Mouse (Mus musculus) kidney, embryonic 14.5 days (tissue): ENCODE results near the gene Hist1h3e. TPM values are rescaled to one million over a fixed set of nuclear protein-coding genes. Genes with fewer than 3 reads are reported as not detected.
"Not testable (repeated sequence)": the region's sequence is repeated elsewhere in the genome, so short reads cannot be mapped to it uniquely, and the experiment has no call there.

ENCODE experiments used
- ATAC-seq: fragments of 200-750 bp; cut with Nextera tagmentation; 2 replicates; pipeline ENCODE4 v1.8.0; 2017; ENCODE audit warnings: moderate number of reproducible peaks, mild to moderate bottlenecking, moderate TSS enrichment, moderate library complexity; ENCODE audit not compliant: low FRiP score, low TSS enrichment
- H3K27ac ChIP-seq: fragments of 300-500 bp; sonication (generic); 2 replicates; pipeline ENCODE4 v1.5.1; 2014; ENCODE audit warnings: low read depth, mild to moderate bottlenecking, low read length, moderate library complexity, mixed read lengths
- H3K27me3 ChIP-seq: fragments of 300-500 bp; sonication (generic); 2 replicates; pipeline ENCODE4 v1.6.1; 2014; ENCODE audit warnings: mild to moderate bottlenecking, low read length; ENCODE audit not compliant: control insufficient read depth, insufficient read depth
- H3K36me3 ChIP-seq: fragments of 300-500 bp; sonication (generic); 2 replicates; pipeline ENCODE4 v1.6.1; 2014; ENCODE audit warnings: low read length, mixed read lengths; ENCODE audit not compliant: control insufficient read depth, insufficient read depth
- H3K4me1 ChIP-seq: fragments of 300-500 bp; sonication (generic); 2 replicates; pipeline ENCODE4 v1.6.1; 2014; ENCODE audit warnings: low read length, mixed read lengths; ENCODE audit not compliant: control insufficient read depth, insufficient read depth
- H3K4me2 ChIP-seq: fragments of 300-500 bp; sonication (generic); replicated peaks from 2 replicates; pipeline ENCODE4 v1.6.1; 2014; ENCODE audit warnings: low read depth, mild to moderate bottlenecking, low read length
- H3K4me3 ChIP-seq: fragments of 300-500 bp; sonication (generic); 2 replicates; pipeline ENCODE4 v1.5.1; 2014; ENCODE audit warnings: mild to moderate bottlenecking, low read length
- H3K9ac ChIP-seq: fragments of 300-500 bp; sonication (generic); 2 replicates; pipeline ENCODE4 v1.6.1; 2014; ENCODE audit warnings: low read depth, mild to moderate bottlenecking, low read length, moderate library complexity
- H3K9me3 ChIP-seq: fragments of 300-500 bp; sonication (generic); 2 replicates; pipeline ENCODE4 v1.6.1; 2016; ENCODE audit warnings: low read length; ENCODE audit not compliant: control insufficient read depth
- WGBS: fragments of 180-500 bp; shearing (Covaris S2); extraction: QIAGEN DNeasy Blood & Tissue Kit; methylation state at CpG from one replicate; pipeline ENCODE4 v1.1.7; 2014; 5-methylcytosine and 5-hydroxymethylcytosine counted together
- polyA plus RNA-seq: library from polyadenylated mRNA; unstranded; fragments of >200 nt; fragmentation: Nextera tagmentation; extraction: Ambion mirVana; gene quantifications from 2 replicates; pipeline ENCODE4 v1.2.1, GENCODE M21; 2014

Gene Hist1h3e
- polyA plus RNA-seq, 1 experiment from 2014 or later, result 11.4 TPM

DNA sequence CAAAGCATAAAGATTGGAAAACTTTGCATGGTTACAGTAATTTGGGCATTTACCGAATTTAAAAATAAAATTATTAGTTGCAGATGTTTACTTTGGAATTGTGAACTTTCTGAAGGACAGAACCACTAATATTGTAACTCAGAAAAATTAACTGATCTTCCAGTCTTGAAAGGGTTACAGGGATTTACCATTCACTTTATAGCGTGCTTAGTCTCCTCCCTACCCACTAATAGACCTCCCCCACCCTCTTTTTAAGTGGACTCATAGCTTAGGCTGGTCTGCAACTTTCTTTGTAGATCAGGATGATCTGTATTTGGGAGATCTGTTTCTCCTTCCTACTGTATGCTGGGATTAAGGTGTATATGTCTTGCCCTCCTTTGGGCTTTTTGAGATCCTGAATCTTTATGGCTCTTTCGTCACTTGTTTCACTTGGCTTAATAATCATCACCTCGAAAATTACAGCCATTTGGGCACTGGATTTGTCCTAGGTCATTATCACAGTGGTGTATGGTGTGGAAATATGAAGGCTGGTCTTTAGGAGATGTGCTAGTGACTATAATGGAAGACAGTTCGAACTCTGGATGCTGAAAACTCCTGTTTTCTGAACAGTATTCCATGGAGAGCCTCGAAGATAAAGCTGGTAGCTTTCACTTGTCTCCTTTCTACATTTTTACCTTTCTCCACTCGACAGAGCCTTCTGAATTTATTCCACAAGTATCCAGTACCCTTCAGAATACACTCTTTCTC, 25.9 kb downstream of the Hist1h3e start:
- Histone ChIP-seq H3K9ac (peak overlapping the region; percentile 89), H3K4me3 (peak overlapping the region; percentile 62), H3K9me3 (no peaks in the 10 kb centered on the region), H3K27ac (peak overlapping the region; percentile 99), H3K4me2 (peak overlapping the region; percentile 69), H3K4me1 (peaks cover 16% of the 10 kb centered on the region), H3K36me3 (no peaks in the 10 kb centered on the region), H3K27me3 (no peaks in the 10 kb centered on the region)
- ATAC-seq, result no peak
- WGBS, result 17% methylated on average over 7 of the region's 7 CpGs

DNA sequence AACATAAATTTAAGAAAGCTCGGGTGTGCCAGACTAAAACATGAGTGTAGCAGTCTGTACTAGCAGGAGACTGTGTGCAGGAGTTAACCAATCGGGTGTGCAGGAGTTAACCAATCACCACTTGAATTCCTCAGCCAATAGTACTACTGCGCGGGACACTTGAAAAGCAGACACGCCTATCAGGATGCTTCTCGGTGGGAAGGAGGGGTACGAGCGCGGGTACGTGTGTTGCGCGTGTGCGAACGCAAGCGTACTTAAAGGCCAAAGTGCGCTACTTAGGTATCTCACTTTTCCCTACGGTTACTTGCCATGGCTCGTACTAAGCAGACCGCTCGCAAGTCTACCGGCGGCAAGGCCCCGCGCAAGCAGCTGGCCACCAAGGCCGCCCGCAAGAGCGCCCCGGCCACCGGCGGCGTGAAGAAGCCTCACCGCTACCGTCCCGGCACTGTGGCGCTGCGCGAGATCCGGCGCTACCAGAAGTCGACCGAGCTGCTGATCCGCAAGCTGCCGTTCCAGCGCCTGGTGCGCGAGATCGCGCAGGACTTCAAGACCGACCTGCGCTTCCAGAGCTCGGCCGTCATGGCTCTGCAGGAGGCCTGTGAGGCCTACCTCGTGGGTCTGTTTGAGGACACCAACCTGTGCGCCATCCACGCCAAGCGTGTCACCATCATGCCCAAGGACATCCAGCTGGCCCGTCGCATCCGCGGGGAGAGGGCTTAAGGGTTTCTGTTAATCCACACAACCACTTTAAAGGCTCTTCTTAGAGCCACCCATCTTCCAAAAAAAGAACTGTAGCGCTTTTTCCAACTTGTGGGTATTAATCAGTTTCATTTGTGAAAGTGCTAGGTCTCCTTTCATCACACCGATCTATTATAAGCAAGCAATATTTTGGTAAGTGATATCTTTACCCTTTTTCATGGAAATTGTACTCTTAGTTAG, 26.8 kb downstream of the Hist1h3e start, which contains the start of gene Hist1h3g:
Gene Hist1h3g, plus strand, starts transcription at position 286 of the 939 bp plus-strand sequence.
- not testable (repeated sequence) for H3K27me3 ChIP-seq, H3K9me3 ChIP-seq, H3K36me3 ChIP-seq
- Histone ChIP-seq H3K4me1 (peaks cover 16% of the 10 kb centered on the region), H3K9ac (peak within 1 kb of the TSS; percentile 89), H3K4me3 (peak within 1 kb of the TSS; percentile 62), H3K27ac (peak within 1 kb of the TSS; percentile 99), H3K4me2 (peak within 1 kb of the TSS; percentile 69)
- peak; percentile 93 for ATAC-seq
- WGBS, result under 1% methylated on average over 44 of the region's 62 CpGs

DNA sequence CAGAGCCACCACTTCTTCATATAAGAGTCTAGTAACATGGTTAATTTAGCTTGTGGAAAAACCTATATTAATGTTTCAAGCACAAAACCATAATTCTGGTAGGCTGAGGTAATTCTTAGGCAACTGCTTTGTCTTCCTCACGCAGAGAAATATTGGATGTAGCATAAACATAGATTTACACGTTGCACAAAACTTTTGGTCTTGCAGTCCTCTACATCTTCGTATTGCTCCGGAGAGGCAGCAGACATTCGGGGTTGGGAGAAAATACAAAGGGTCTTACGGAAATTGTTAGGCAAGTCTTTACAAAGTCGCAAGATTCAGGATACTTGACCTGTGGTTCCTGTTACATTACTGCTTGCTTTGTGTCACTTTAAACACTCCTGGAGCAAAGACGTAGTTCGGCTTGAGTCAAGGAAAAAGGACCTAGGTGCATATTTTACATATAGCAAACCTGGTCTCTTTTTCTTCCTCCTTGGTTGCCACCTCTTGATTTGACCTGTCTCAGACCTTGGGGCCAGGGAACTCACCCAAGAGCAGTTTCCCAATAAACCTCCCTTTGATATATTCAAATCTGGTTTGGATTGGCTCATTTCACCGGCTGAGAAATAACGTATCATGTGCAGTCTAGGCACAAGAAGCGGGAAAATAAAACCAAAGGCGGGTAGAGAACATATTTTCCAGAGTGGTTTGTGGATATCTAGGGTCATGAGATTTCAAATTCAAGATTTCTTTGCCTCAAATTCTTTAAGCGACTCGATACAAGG, 27.6 kb downstream of the Hist1h3e start:
- Histone ChIP-seq H3K9ac (peak overlapping the region; percentile 89), H3K4me3 (peak overlapping the region; percentile 62), H3K9me3 (no peaks in the 10 kb centered on the region), H3K4me2 (peak overlapping the region; percentile 69), H3K27me3 (no peaks in the 10 kb centered on the region), H3K4me1 (peaks cover 16% of the 10 kb centered on the region), H3K27ac (peak overlapping the region; percentile 99), H3K36me3 (no peaks in the 10 kb centered on the region)
- no peak for ATAC-seq
- under 1% methylated on average over 15 of the region's 15 CpGs for WGBS

DNA sequence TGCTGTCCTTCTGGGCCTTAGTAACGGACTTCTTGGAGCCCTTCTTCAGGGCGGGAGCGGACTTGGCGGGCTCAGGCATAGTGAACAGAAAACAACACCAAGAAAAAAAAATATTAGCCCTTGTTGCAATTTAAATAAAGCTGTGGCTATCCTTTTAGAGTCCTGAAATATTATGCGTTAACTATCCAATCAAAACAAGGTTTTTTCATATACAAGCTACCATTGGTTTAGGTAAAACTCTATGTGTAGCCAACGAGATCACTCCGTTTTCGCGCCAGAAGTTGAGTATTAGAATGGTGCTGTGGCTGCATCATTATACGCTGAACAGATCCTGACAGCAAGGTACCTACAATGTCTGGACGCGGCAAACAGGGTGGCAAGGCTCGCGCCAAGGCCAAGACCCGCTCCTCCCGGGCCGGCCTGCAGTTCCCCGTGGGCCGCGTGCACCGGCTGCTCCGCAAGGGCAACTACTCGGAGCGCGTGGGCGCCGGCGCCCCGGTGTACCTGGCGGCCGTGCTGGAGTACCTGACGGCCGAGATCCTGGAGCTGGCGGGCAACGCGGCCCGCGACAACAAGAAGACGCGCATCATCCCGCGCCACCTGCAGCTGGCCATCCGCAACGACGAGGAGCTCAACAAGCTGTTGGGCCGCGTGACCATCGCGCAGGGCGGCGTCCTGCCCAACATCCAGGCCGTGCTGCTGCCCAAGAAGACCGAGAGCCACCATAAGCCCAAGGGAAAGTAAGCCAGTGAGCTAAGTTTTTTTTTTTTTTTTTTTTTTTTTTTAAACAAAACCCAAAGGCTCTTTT, 28.4 kb downstream of the Hist1h3e start, which contains the start of gene Hist1h2af:
Gene Hist1h2af, plus strand, starts transcription at position 347 of the 808 bp plus-strand sequence.
- peaks cover 21% of the 10 kb centered on the region for H3K4me1 ChIP-seq
- H3K4me3 ChIP-seq, result peak within 1 kb of the TSS; percentile 62
- WGBS, result under 1% methylated on average over 20 of the region's 53 CpGs
- peak within 1 kb of the TSS; percentile 89 for H3K9ac ChIP-seq
- peak within 1 kb of the TSS; percentile 99 for H3K27ac ChIP-seq
- peak; percentile 54 for ATAC-seq
- H3K36me3 ChIP-seq, H3K27me3 ChIP-seq, H3K9me3 ChIP-seq: not testable (repeated sequence)
- peak within 1 kb of the TSS; percentile 69 for H3K4me2 ChIP-seq

DNA sequence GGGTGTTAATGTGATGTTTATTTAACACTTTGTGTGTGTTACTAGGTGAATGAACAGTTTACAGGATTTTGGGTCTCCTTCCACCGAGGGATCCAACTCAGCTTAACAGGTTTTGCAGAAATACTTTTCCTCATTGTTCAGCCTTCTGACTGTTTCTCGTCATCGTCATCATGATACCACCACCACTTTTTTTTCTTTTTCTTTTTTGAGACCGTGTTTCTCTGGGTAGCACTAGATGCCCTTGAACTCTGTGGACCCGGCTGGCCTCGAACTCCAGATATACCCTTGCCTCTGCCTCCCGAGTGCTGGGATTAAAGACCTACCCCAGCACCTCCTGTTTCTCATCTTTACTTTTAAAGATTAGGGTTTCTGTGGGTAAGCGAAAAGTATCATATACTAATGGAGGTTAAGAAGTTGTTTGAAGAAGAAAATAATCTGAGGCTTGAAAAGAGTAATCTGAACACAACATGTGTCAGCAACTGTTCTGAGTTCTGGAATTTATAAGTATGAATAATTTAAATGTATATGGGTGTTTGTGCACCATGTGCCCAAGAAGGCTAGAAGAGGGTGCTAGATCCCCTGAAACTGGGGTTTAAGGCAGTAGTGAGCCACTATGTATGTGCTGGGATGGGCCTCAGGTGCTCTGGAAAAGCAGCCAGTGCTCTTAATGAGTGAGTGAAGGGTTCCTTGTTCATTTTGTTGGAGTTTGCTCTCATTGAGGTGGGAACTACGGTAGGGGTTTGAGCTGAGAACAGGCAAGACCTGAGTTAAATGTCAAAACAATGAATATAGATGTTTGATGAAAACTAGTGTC, 29.7 kb downstream of the Hist1h3e start:
- ATAC-seq, result no peak
- Histone ChIP-seq H3K9me3 (no peaks in the 10 kb centered on the region), H3K36me3 (no peaks in the 10 kb centered on the region), H3K9ac (peak overlapping the region; percentile 89), H3K4me2 (peak overlapping the region; percentile 69), H3K4me1 (peaks cover 23% of the 10 kb centered on the region), H3K27me3 (no peaks in the 10 kb centered on the region), H3K4me3 (peak overlapping the region; percentile 62), H3K27ac (peak overlapping the region; percentile 99)
- WGBS, result 26% methylated on average over 9 of the region's 9 CpGs

DNA sequence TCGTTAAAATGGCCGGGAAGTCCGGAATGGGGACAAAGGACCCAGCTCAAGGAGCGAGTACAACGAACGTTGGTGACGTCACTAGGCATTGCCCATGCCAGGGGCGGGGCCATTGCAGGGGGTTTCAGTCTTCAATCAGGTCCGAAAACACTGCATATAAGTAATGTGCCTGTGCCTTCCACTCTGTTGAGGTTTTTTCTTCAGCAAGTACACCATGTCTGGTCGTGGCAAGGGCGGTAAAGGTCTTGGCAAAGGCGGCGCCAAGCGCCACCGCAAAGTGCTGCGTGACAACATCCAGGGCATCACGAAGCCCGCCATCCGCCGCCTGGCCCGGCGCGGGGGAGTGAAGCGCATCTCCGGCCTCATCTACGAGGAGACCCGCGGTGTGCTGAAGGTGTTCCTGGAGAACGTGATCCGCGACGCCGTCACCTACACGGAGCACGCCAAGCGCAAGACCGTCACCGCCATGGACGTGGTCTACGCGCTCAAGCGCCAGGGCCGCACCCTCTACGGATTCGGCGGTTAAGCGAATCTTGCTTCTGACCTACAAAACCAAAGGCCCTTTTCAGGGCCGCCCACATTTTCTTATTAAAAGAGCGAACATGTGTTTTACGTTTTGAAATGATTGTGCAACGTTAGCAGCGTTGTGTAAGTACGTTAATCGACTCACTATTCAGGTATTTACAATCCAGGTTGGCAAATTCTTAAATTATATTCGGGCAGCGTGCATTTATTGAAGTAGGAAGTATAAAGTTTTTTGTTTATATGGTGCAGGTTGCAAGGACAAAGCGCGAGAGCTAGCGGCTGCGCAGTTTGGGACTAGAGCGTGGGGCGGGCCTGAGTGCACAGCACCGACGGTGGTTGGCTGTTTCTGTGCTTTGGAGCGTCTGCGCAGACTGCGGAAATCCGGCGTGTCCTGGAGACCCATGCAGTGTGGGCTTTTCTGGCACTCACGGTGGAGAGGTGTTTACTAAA, 31.0 kb downstream of the Hist1h3e start, which contains the start of gene Hist1h4h:
Gene Hist1h4h, plus strand, starts transcription at position 150 of the 975 bp plus-strand sequence.
- Histone ChIP-seq H3K27me3 (no peaks in the 10 kb centered on the region), H3K9me3 (no peaks in the 10 kb centered on the region), H3K4me2 (peak within 1 kb of the TSS; percentile 69), H3K4me3 (peak within 1 kb of the TSS; percentile 62), H3K9ac (peak within 1 kb of the TSS; percentile 89), H3K36me3 (no peaks in the 10 kb centered on the region), H3K27ac (peak within 1 kb of the TSS; percentile 99), H3K4me1 (peaks cover 14% of the 10 kb centered on the region)
- ATAC-seq, result peak; percentile 76
- under 1% methylated on average over 51 of the region's 70 CpGs for WGBS
